1 mouse cellular context compared by ENCODE assay signal in genomic region chr11:70518436-70518835, GRCm38 (mm10).
TF ChIP-seq lines count a peak whose summit lies in the region.

No protein-coding gene starts in this region.

TF ChIP-seq in MEL, 35 proteins besides CTCF, POLR2A, EP300 and RAD21:
- no peak for TF ChIP-seq NELFE (IDR thresholded peaks at IDR 0.05; ENCODE audit: low read depth, low read length)
- TF ChIP-seq TCF12 (IDR thresholded peaks at IDR 0.05; ENCODE audit: low read depth, low read length): peak; percentile 30; the same call in 1 of the 2 replicates
- peak; percentile 66 for TF ChIP-seq TAL1 (IDR thresholded peaks at IDR 0.05; ENCODE audit: low read length)
- TF ChIP-seq GATA1 (IDR thresholded peaks at IDR 0.05; ENCODE audit: low read depth, low read length): peak; percentile 68
